10 mouse cellular contexts compared by ENCODE assay signal in the genomic region with DNA sequence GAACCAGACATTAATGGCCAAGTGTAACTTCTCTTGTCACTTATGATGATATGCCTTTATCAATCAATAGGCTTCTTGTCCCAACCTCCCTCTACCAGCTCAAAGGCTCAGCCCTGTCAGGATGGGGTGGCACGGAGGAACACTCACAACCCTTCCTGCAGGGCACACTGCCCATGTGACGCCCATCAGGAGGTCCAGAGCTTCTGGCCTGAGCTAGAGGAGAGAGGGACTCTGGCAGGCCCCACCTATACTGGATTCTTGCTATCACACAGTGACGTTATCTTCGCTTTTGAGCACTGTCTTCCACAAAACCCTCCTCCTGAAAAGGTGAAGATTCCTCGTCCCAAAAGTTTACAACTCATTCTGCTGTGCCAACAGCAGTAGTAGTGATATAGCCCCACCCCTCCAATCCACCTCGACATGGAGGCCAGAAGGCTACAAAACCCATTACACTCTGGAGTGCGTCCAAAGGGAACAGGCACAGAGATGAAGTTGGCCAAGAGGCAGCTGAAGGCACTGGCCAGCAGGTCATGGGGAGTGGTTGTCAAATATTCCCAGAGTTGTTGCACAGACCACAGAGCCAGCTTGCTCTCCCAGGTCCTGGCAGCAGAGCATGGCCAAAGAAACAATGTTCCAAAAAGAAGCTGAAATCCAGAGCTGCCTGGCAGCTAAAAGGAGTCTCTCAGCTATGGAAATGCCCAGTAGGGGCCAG. TPM values are rescaled to one million over a fixed set of nuclear protein-coding genes. Genes with fewer than 3 reads are reported as not detected.
DNase-seq lines count a peak whose midpoint lies in the region; ATAC-seq lines count a peak whose summit lies in the region.
"Had no signal": no experiment of that assay in that cellular context is flagged by ENCODE, and none has a peak within 500 bp of the region (broad histone marks: within the 10 kb centered on the region; RNA-seq: fewer than 3 reads in every experiment).

No protein-coding gene starts in this region.

- no peaks in the 10 kb centered on the region for H3K27me3 ChIP-seq in liver, embryonic 15.5 days
- H3K27me3 ChIP-seq in liver, embryonic 11.5 days (replicated peaks; ENCODE audit: control insufficient read depth, insufficient read depth, low read length) = no peaks in the 10 kb centered on the region
- H3K27me3 ChIP-seq in heart, embryonic 15.5 days = no peaks in the 10 kb centered on the region

- peak; percentile 81 for ATAC-seq in cerebellum, adult (ENCODE audit: insufficient number of reproducible peaks, low FRiP score, low TSS enrichment)
- peak; percentile 44; the same call in 1 of the 2 replicates for ATAC-seq in liver, embryonic 15.5 days (ENCODE audit: insufficient read depth)
- no peak for ATAC-seq in liver, embryonic 11.5 days (replicated peaks; ENCODE audit: low FRiP score)
- ATAC-seq in heart, embryonic 15.5 days (replicated peaks; ENCODE audit: insufficient number of reproducible peaks, insufficient read depth, low FRiP score, low read depth) = no peak

- H3K4me1 ChIP-seq in liver, embryonic 15.5 days (replicated peaks) = peaks cover 29% of the 10 kb centered on the region
- peaks cover 18% of the 10 kb centered on the region for H3K4me1 ChIP-seq in liver, embryonic 11.5 days (replicated peaks; ENCODE audit: control insufficient read depth, insufficient read depth, low read length)
- peaks cover 71% of the 10 kb centered on the region for H3K4me1 ChIP-seq in heart, embryonic 15.5 days (replicated peaks)

- H3K4me3 ChIP-seq in liver, embryonic 15.5 days (replicated peaks) = no peak overlapping the region
- no peak overlapping the region for H3K4me3 ChIP-seq in liver, embryonic 11.5 days (ENCODE audit: low read depth, low read length)
- no peak overlapping the region for H3K4me3 ChIP-seq in heart, embryonic 15.5 days
- H3K4me3 ChIP-seq: erythroblast, embryonic 14.5 days had no signal

- no peak for DNase-seq in cerebellum, postnatal 4 days (ENCODE audit: low spot score in 2 of 2)
- DNase-seq in liver, embryonic 11.5 days (ENCODE audit: low spot score) = no peak
- peak; percentile 85 for DNase-seq in lung, postnatal 25 days (ENCODE audit: low spot score)
- DNase-seq in layer of hippocampus, postnatal 10 days (ENCODE audit: low spot score in 2 of 2) = no peak
- no peak for DNase-seq in right cerebral cortex, adult 18-20 months
- DNase-seq: thymus, adult 18-20 months had no signal

- H3K27ac ChIP-seq in liver, embryonic 15.5 days (replicated peaks) = no peak overlapping the region
- no peak overlapping the region for H3K27ac ChIP-seq in liver, embryonic 11.5 days (ENCODE audit: low read depth, low read length)
- H3K27ac ChIP-seq in heart, embryonic 15.5 days = peak overlapping the region; percentile 32; the same call in 1 of the 2 replicates

- WGBS in liver, embryonic 15.5 days (ENCODE audit: insufficient replicate concordance) = 51% methylated on average over 7 of the region's 7 CpGs
- 76% methylated on average over 7 of the region's 7 CpGs for WGBS in liver, embryonic 11.5 days
- 62% methylated on average over 7 of the region's 7 CpGs for WGBS in heart, embryonic 15.5 days

- H3K36me3 ChIP-seq in liver, embryonic 15.5 days (replicated peaks) = no peaks in the 10 kb centered on the region
- H3K36me3 ChIP-seq in liver, embryonic 11.5 days (ENCODE audit: control insufficient read depth, insufficient read depth, low read length) = no peaks in the 10 kb centered on the region
- H3K36me3 ChIP-seq in heart, embryonic 15.5 days = no peaks in the 10 kb centered on the region

- no peak overlapping the region for H3K4me2 ChIP-seq in liver, embryonic 15.5 days
- H3K4me2 ChIP-seq in liver, embryonic 11.5 days = no peak overlapping the region
- no peak overlapping the region for H3K4me2 ChIP-seq in heart, embryonic 15.5 days

- no peaks in the 10 kb centered on the region for H3K9me3 ChIP-seq in liver, embryonic 15.5 days (replicated peaks)
- no peaks in the 10 kb centered on the region for H3K9me3 ChIP-seq in liver, embryonic 11.5 days (ENCODE audit: control insufficient read depth, low read length)
- H3K9me3 ChIP-seq in heart, embryonic 15.5 days (replicated peaks) = no peaks in the 10 kb centered on the region

- H3K9ac ChIP-seq in liver, embryonic 15.5 days = no peak overlapping the region
- H3K9ac ChIP-seq in liver, embryonic 11.5 days (ENCODE audit: low read depth, low read length) = no peak overlapping the region
- no peak overlapping the region for H3K9ac ChIP-seq in heart, embryonic 15.5 days

RNA-seq across cellular contexts. Expression of a gene that starts 34.9 kb away (rescaled TPM):
- polyA plus RNA-seq in liver, embryonic 15.5 days (2015; fragmentation: Nextera tagmentation; extraction: Ambion mirVana) = 22.9 and 23.6 TPM in 2 replicates
- 46.3 and 46.9 TPM in 2 replicates for polyA plus RNA-seq in liver, embryonic 11.5 days (2014; fragmentation: Nextera tagmentation; extraction: Ambion mirVana)
- 134 and 142 TPM in 2 replicates for polyA plus RNA-seq in heart, embryonic 15.5 days (2015; fragmentation: Nextera tagmentation; extraction: Ambion mirVana)
- 10 to 100 TPM; 79.8 to 84.6 TPM for total RNA-seq in layer of hippocampus, postnatal 10 days (2021)

Comparison
In these comparisons a context has a peak if more than half of its experiments do, and no peak if none do; other contexts are left out.
1. ATAC-seq: peak in cerebellum, adult (single experiment) and liver, embryonic 15.5 days (single experiment); none in liver, embryonic 11.5 days (single experiment) and heart, embryonic 15.5 days (single experiment).